Mouse (Mus musculus): Measurements from ENCODE around the gene Fbxl3. TPM values are rescaled to one million over a fixed set of nuclear protein-coding genes. Genes with fewer than 3 reads are reported as not detected.
A peak's percentile ranks its signal among the peaks of the same experiment; 100 is the strongest.

Gene Fbxl3
- total RNA-seq, 1 experiment: 32.6 TPM

GRCm38 (mm10) chr14:103033271-103033823, 66.0 kb downstream of the Fbxl3 start:
- in situ Hi-C loops (cut with MboI; ENCODE audit: low sequenced_read_pairs in 2 of 2, unreplicated experiment in 2 of 2): no loop called here

More at GRCm38 (mm10) chr14:103033271-103033823, 66.0 kb downstream of the Fbxl3 start:
- TF ChIP-seq CHD2 (IDR thresholded peaks at IDR 0.05; ENCODE audit: low read depth, low read length) (no peak), MAFK (IDR thresholded peaks at IDR 0.05; ENCODE audit: insufficient read depth, low read depth, low read length) (no peak), ZC3H11A (IDR thresholded peaks at IDR 0.05; ENCODE audit: borderline replicate concordance, low read depth, low read length) (no peak), ZNF384 (IDR thresholded peaks at IDR 0.05; ENCODE audit: low read depth, low read length) (no peak), HCFC1 (IDR thresholded peaks at IDR 0.05; ENCODE audit: borderline replicate concordance, insufficient read depth, low read length) (no peak)
- no peak for DNase-seq (ENCODE audit: low read depth, low spot score)
- H3K9me3 ChIP-seq (ENCODE audit: control insufficient read depth, insufficient read depth, low read depth, low read length): no peaks in the 10 kb centered on the region
- H3K36me3 ChIP-seq (ENCODE audit: control insufficient read depth, insufficient read depth, low read length, poor library complexity, severe bottlenecking): no peaks in the 10 kb centered on the region
- 0 out of 4 replicates have a peak overlapping the region, but pooled peaks of 1 of the 2 experiments have one; percentile 19 for H3K4me3 ChIP-seq (ENCODE audit: insufficient read depth in 1 of 2, low read depth in 1 of 2, low read length in 2 of 2, poor library complexity in 1 of 2, severe bottlenecking in 1 of 2)
- H3K27ac ChIP-seq (ENCODE audit: insufficient read depth, low read depth, low read length, poor library complexity, severe bottlenecking): no peak overlapping the region
- H3K9ac ChIP-seq (ENCODE audit: insufficient read depth, low read depth, low read length, poor library complexity, severe bottlenecking): no peak overlapping the region
- H3K4me1 ChIP-seq (ENCODE audit: control insufficient read depth in 2 of 2, insufficient read depth in 2 of 2, low read length in 2 of 2, poor library complexity in 1 of 2): no peaks in the 10 kb centered on the region

Other genes with a start within 250 kb of the Fbxl3 start
- gene Kctd12, start 116.9 kb downstream of the Fbxl3 start, total RNA-seq (2012; rRNA removed): 2.5 and 2.7 TPM in 2 replicates
- gene Acod1, start 52.6 kb downstream of the Fbxl3 start, total RNA-seq (2012; rRNA removed): not detected in 2 replicates
- 12.0 and 26.0 TPM in 2 replicates for gene Cln5, start 29.4 kb downstream of the Fbxl3 start, total RNA-seq (2012; rRNA removed)
- gene Mycbp2, start 247.2 kb upstream of the Fbxl3 start, total RNA-seq (2012; rRNA removed): 16.2 and 22.4 TPM in 2 replicates

Measured in ES-E14 (cell line).